Mouse (Mus musculus): ENCODE results near the gene Ring1. TPM values are rescaled to one million over a fixed set of nuclear protein-coding genes. Genes with fewer than 3 reads are reported as not detected.

Gene Ring1
- polyA plus RNA-seq, 1 experiment from 2014 or later, result 7.5 TPM

DNA sequence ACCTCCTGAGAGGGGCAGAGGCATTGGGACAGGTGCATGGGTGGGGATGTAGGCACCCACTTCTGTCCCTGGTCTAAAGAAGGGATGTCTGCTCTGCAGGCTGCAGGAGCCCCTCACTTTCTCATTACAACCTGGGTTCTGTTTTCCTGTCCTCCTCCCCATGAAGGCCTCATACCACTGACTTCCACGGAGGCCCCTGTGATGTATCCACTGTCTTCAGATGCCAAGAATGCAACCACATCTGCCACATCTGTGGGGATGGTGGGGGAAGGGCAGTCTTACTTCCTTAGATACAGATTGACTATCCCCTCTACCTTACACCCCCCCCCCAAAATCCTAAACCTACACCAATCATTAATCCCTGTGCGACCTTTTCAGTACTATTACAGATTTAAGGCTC, 1.7 kb upstream of the Ring1 start:
- WGBS, result 2% methylated on average over 2 of the region's 2 CpGs
- ATAC-seq (replicated peaks; ENCODE audit: low FRiP score), result no peak

DNA sequence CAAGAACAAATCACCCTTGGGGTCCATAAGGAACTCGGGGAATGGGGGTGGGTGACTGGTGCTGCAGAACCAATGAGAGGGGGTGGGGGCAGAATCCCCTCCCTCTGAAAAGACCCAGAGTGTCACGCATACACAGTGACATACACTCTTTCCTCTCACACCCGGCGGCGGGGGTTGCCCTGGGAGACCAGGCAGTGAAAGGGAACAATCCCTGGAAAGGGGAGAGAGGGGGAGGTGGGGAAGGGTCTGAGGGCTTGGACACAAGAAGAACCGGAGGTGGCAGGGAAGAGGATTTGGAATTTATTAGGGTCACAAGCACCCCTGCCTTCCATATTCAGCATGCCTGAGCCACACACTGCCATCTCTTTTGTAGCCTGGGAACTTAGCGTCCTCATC, 1.3 kb upstream of the Ring1 start:
- DNase-seq (ENCODE audit: low spot score) (peak; percentile 96), ATAC-seq (replicated peaks; ENCODE audit: low FRiP score) (peak; percentile 77)
- Histone ChIP-seq H3K27me3 (ENCODE audit: control insufficient read depth, insufficient read depth, low read length) (no peaks in the 10 kb centered on the region), H3K9me3 (ENCODE audit: control insufficient read depth, low read length) (no peaks in the 10 kb centered on the region), H3K4me2 (ENCODE audit: low read depth, low read length, severe bottlenecking) (peak overlapping the region; percentile 86), H3K27ac (ENCODE audit: low read depth, low read length) (peak overlapping the region; percentile 99), H3K9ac (ENCODE audit: low read length) (peak overlapping the region; percentile 95), H3K4me1 (replicated peaks; ENCODE audit: control insufficient read depth, insufficient read depth, low read length) (peaks cover 42% of the 10 kb centered on the region), H3K36me3 (ENCODE audit: control insufficient read depth, insufficient read depth, low read length) (peaks cover 30% of the 10 kb centered on the region), H3K4me3 (ENCODE audit: low read depth, low read length) (peak overlapping the region; percentile 92)
- WGBS, result 2% methylated on average over 7 of the region's 7 CpGs

More for the DNA sequence above, 1.7 kb upstream of the Ring1 start:
- Histone ChIP-seq H3K4me2 (ENCODE audit: low read depth, low read length, severe bottlenecking) (peak overlapping the region; percentile 86), H3K36me3 (ENCODE audit: control insufficient read depth, insufficient read depth, low read length) (peaks cover 25% of the 10 kb centered on the region), H3K27ac (ENCODE audit: low read depth, low read length) (peak overlapping the region; percentile 99), H3K4me1 (replicated peaks; ENCODE audit: control insufficient read depth, insufficient read depth, low read length) (peaks cover 42% of the 10 kb centered on the region), H3K9ac (ENCODE audit: low read length) (peak overlapping the region; percentile 95), H3K27me3 (ENCODE audit: control insufficient read depth, insufficient read depth, low read length) (no peaks in the 10 kb centered on the region), H3K4me3 (ENCODE audit: low read depth, low read length) (peak overlapping the region; percentile 92), H3K9me3 (ENCODE audit: control insufficient read depth, low read length) (no peaks in the 10 kb centered on the region)
- peak; percentile 67 for DNase-seq (ENCODE audit: low spot score)

DNA sequence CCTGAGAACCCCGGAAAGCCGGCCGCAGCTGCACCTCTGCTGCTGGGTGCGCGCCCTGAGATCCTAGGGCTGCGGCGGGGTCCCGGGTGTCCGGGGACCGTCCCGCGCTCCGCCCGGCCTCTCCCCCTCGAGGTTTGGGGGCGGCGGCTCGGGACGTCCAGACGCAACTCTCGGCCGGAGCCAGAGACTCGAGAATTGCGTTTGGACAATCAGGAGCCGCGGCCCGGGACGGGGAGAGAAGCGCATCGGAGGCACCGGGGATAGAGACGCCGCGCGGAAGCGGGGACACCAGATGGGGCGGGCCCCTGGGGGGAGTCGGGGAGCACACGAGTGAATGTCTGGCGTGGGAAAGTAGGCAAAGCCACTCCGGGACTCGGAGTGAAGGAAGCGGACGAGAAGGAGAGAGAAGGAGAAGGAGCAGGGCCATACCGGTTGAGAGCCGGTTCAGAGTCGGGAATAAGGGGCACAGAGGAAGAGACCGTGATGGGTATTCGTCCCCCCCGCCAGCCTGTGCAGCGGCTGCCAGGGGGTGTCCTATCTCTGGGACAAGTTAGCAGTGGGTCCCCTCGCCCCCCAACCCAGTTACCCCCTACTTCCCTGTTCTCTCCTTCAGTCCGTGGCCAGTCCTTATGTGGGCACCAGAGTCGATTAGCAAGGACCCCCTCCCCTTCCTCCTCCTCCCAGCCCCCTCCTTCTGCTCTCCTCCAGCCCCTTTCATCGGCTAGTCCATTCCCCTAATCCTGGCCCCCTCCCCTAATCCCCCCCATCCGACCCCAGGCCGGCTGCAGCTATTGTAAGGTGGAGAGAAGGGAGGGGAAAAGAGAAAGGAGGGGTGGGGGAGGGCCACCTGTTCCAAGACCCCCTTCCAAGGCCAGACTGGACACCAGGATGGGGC, 628 bp upstream of the Ring1 start:
- no peaks in the 10 kb centered on the region; the same call in 1 of the 2 replicates for H3K9me3 ChIP-seq (ENCODE audit: control insufficient read depth, low read length)
- WGBS, result under 1% methylated on average over 54 of the region's 57 CpGs
- DNase-seq (ENCODE audit: low spot score) (peak; percentile 92), ATAC-seq (replicated peaks; ENCODE audit: low FRiP score) (peak; percentile 52)
- peak overlapping the region; percentile 95 for H3K9ac ChIP-seq (ENCODE audit: low read length)
- H3K27me3 ChIP-seq (ENCODE audit: control insufficient read depth, insufficient read depth, low read length), result no peaks in the 10 kb centered on the region
- H3K36me3 ChIP-seq (ENCODE audit: control insufficient read depth, insufficient read depth, low read length), result peaks cover 31% of the 10 kb centered on the region
- peaks cover 36% of the 10 kb centered on the region for H3K4me1 ChIP-seq (replicated peaks; ENCODE audit: control insufficient read depth, insufficient read depth, low read length)
- peak overlapping the region; percentile 99 for H3K27ac ChIP-seq (ENCODE audit: low read depth, low read length)
- H3K4me2 ChIP-seq (ENCODE audit: low read depth, low read length, severe bottlenecking), result peak overlapping the region; percentile 86
- H3K4me3 ChIP-seq (ENCODE audit: low read depth, low read length), result peak overlapping the region; percentile 92

DNA sequence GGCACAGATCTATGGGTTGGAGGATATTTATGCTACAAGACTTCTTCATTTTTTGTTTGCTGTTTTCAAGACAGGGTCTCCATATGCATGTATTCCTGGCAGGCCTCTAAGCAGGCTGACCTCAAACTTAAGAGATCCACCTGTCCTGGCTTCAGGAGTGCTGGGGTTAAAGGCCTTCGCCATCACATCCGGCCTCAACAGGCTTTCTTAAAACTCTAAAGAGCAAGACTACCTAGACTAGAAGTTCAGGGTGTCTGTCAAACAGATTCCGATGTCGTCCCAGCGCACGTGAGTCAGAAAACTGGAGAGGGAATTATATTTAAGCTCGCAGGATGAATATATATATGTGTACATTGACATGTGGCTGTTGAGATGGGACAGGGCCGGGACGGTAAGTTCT, 802 bp downstream of the Ring1 start:
- H3K9ac ChIP-seq (ENCODE audit: low read length), result peak overlapping the region; percentile 95; the same call in 1 of the 2 replicates
- 68% methylated on average over 9 of the region's 9 CpGs for WGBS
- DNase-seq (ENCODE audit: low spot score) (no peak), ATAC-seq (replicated peaks; ENCODE audit: low FRiP score) (no peak)
- H3K27me3 ChIP-seq (ENCODE audit: control insufficient read depth, insufficient read depth, low read length), result no peaks in the 10 kb centered on the region
- H3K27ac ChIP-seq (ENCODE audit: low read depth, low read length), result peak overlapping the region; percentile 99
- peak overlapping the region; percentile 86 for H3K4me2 ChIP-seq (ENCODE audit: low read depth, low read length, severe bottlenecking)
- peak overlapping the region; percentile 92 for H3K4me3 ChIP-seq (ENCODE audit: low read depth, low read length)
- peaks cover 26% of the 10 kb centered on the region for H3K4me1 ChIP-seq (replicated peaks; ENCODE audit: control insufficient read depth, insufficient read depth, low read length)
- peaks cover 6% of the 10 kb centered on the region; the same call in 1 of the 2 replicates for H3K9me3 ChIP-seq (ENCODE audit: control insufficient read depth, low read length)
- H3K36me3 ChIP-seq (ENCODE audit: control insufficient read depth, insufficient read depth, low read length), result peaks cover 23% of the 10 kb centered on the region

DNA sequence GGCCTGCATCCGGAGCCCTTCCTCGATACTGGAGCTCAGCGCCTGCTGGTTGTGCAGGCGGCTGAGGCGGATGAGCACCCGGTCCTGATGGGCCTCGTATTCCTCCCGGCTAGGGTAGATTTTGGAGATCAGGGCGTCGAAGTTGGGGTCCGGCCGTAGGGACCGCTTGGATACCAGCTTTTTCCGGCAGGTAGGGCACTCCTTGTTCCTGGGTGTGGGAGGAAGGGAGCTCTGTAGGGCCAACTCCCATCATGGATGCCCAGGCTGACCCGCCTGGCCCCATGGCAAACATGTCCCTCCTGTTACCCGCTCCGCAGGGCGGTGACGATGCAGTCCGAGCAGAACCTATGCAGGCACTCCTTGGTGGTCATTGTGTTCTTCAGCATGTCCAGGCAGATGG, 1.5 kb downstream of the Ring1 start:
- DNase-seq (ENCODE audit: low spot score) (peak; percentile 56), ATAC-seq (replicated peaks; ENCODE audit: low FRiP score) (no peak)
- WGBS, result 96% methylated on average over 20 of the region's 20 CpGs
- H3K27me3 ChIP-seq (ENCODE audit: control insufficient read depth, insufficient read depth, low read length), result no peaks in the 10 kb centered on the region
- H3K4me2 ChIP-seq (ENCODE audit: low read depth, low read length, severe bottlenecking), result no peak overlapping the region
- H3K4me3 ChIP-seq (ENCODE audit: low read depth, low read length), result no peak overlapping the region
- peaks cover 22% of the 10 kb centered on the region for H3K36me3 ChIP-seq (ENCODE audit: control insufficient read depth, insufficient read depth, low read length)
- peaks cover 20% of the 10 kb centered on the region for H3K4me1 ChIP-seq (replicated peaks; ENCODE audit: control insufficient read depth, insufficient read depth, low read length)
- H3K9ac ChIP-seq (ENCODE audit: low read length), result no peak overlapping the region
- peaks cover 6% of the 10 kb centered on the region; the same call in 1 of the 2 replicates for H3K9me3 ChIP-seq (ENCODE audit: control insufficient read depth, low read length)
- H3K27ac ChIP-seq (ENCODE audit: low read depth, low read length), result no peak overlapping the region

DNA sequence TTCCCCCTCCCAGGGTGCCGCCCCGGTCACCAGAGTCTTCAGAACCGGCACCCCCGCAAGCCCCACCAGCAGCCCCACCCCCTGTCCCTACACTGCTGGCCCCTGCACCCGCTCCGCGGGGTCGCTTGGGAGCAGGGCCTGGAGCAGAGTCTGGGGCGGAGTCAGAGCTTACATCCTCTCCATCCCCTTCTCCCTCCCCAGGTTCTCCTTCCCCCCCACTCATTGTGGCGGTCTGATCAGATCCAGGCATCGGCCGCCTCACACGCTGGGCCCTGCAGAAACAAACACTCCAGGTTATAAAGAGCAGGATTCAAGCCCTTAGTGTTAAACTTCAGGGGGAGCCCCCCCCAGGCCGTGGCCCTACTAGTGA, 2.1 kb downstream of the Ring1 start:
- H3K9ac ChIP-seq (ENCODE audit: low read length), result no peak overlapping the region
- DNase-seq (ENCODE audit: low spot score), result peak; percentile 55
- 94% methylated on average over 14 of the region's 14 CpGs for WGBS
- no peak overlapping the region for H3K4me3 ChIP-seq (ENCODE audit: low read depth, low read length)
- no peak for ATAC-seq (replicated peaks; ENCODE audit: low FRiP score)
- peaks cover 19% of the 10 kb centered on the region for H3K4me1 ChIP-seq (replicated peaks; ENCODE audit: control insufficient read depth, insufficient read depth, low read length)
- H3K9me3 ChIP-seq (ENCODE audit: control insufficient read depth, low read length), result peaks cover 6% of the 10 kb centered on the region; the same call in 1 of the 2 replicates
- H3K4me2 ChIP-seq (ENCODE audit: low read depth, low read length, severe bottlenecking), result no peak overlapping the region
- H3K27ac ChIP-seq (ENCODE audit: low read depth, low read length), result no peak overlapping the region
- H3K36me3 ChIP-seq (ENCODE audit: control insufficient read depth, insufficient read depth, low read length), result peaks cover 22% of the 10 kb centered on the region
- H3K27me3 ChIP-seq (ENCODE audit: control insufficient read depth, insufficient read depth, low read length), result no peaks in the 10 kb centered on the region

DNA sequence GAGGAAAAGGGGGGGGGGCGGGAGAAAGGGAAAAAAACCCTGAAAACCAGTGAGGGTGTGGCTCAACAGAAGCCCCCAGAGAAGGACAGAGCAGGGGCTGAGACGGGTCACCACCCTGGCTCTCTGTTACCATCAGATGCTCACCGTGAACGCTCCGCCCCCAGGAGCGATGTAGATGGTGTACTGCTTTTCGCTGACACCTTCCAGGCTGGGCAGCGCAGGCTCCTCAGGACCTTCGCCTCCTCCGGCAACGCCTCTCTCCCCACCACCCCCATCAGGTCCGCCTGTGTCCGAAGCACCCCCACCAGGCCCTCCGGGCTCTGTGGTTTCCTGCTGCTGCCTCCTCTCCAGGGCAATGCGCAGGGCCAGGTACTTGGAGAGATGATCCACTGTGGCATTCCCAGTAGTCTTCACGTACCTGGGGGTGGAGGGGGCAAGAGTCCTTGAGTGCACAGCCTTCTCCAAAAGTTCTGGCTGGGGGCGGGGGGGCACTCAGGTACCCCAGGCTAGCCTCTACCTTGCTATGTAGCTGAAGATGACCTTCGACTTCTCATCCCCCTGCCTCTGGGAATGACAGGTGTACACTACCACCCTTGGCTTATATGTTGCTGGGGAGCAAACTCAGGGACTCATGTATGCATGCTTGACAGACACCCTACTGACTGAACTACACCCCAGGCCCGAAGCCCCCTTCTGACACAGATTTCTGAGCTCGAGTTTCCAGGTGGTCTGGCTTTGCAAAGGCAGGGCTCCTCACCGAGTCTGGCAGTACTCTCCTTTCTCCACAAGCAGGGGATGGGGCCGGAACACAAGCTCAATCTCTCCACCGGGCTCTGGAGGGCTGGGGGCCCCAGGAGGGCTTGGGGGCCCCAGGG, 2.7 kb downstream of the Ring1 start:
- no peak for ATAC-seq (replicated peaks; ENCODE audit: low FRiP score)
- Histone ChIP-seq H3K4me1 (replicated peaks; ENCODE audit: control insufficient read depth, insufficient read depth, low read length) (peaks cover 17% of the 10 kb centered on the region), H3K27me3 (ENCODE audit: control insufficient read depth, insufficient read depth, low read length) (no peaks in the 10 kb centered on the region), H3K4me2 (ENCODE audit: low read depth, low read length, severe bottlenecking) (no peak overlapping the region), H3K4me3 (ENCODE audit: low read depth, low read length) (no peak overlapping the region), H3K9me3 (ENCODE audit: control insufficient read depth, low read length) (peaks cover 6% of the 10 kb centered on the region; the same call in 1 of the 2 replicates), H3K27ac (ENCODE audit: low read depth, low read length) (no peak overlapping the region), H3K9ac (ENCODE audit: low read length) (no peak overlapping the region), H3K36me3 (ENCODE audit: control insufficient read depth, insufficient read depth, low read length) (peaks cover 22% of the 10 kb centered on the region)
- WGBS, result 96% methylated on average over 23 of the region's 23 CpGs
- DNase-seq (ENCODE audit: low spot score), result peak; percentile 54

DNA sequence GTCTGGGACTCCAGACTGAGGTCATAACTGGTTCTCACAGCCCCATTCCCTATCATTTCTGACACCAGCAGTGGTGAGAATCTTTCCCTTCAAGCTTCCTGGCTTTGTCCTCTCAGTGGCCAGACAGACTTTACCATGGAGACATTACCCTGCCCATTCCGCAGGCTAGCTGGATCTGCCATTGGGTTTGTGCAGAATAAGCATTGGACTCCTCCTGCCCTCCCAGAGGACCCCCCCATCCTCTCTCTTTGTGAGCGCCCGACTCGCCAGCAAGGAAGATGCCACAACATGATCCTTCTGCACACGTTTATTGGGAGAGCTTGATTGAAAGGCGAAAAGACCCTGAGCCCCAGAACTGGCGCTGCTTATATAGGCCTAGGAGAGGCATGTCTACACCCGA, 11.0 kb downstream of the Ring1 start:
- H3K4me1 ChIP-seq (replicated peaks; ENCODE audit: control insufficient read depth, insufficient read depth, low read length), result no peaks in the 10 kb centered on the region

More for the DNA sequence above, 11.0 kb downstream of the Ring1 start:
- no peaks in the 10 kb centered on the region; the same call in 1 of the 2 replicates for H3K36me3 ChIP-seq (ENCODE audit: control insufficient read depth, insufficient read depth, low read length)
- no peak overlapping the region for H3K4me3 ChIP-seq (ENCODE audit: low read depth, low read length)
- 92% methylated on average over 8 of the region's 8 CpGs for WGBS
- no peaks in the 10 kb centered on the region for H3K9me3 ChIP-seq (ENCODE audit: control insufficient read depth, low read length)
- H3K27ac ChIP-seq (ENCODE audit: low read depth, low read length), result no peak overlapping the region
- H3K27me3 ChIP-seq (ENCODE audit: control insufficient read depth, insufficient read depth, low read length), result no peaks in the 10 kb centered on the region
- H3K4me2 ChIP-seq (ENCODE audit: low read depth, low read length, severe bottlenecking), result no peak overlapping the region
- ATAC-seq (replicated peaks; ENCODE audit: low FRiP score) (no peak), DNase-seq (ENCODE audit: low spot score) (no peak)
- no peak overlapping the region for H3K9ac ChIP-seq (ENCODE audit: low read length)

All from forebrain, embryonic 11.5 days (tissue).